Mouse (Mus musculus) natural killer cell, adult 2 months (primary cell): ENCODE data around the gene Clstn3.
"Not testable (repeated sequence)": the region's sequence is repeated elsewhere in the genome, so short reads cannot be mapped to it uniquely, and the experiment has no call there.

Experiments used
- DNase-seq, 2 experiments: peaks; one replicate each; pipeline ENCODE4 v3.0.0; 2022; ENCODE audit warnings: low spot score in 2 of 2

Clstn3 gene

GRCm38 (mm10) chr6:124478874-124479572, 14.4 kb upstream of the Clstn3 start:
- no peak for DNase-seq

GRCm38 (mm10) chr6:124477922-124478651, 13.5 kb upstream of the Clstn3 start:
- no peak for DNase-seq

GRCm38 (mm10) chr6:124477221-124477655, 12.6 kb upstream of the Clstn3 start:
- no peak for DNase-seq

GRCm38 (mm10) chr6:124476796-124477195, 12.2 kb upstream of the Clstn3 start:
- DNase-seq: no peak

GRCm38 (mm10) chr6:124476216-124476615, 11.6 kb upstream of the Clstn3 start:
- DNase-seq: no peak

- DNase-seq: not testable (repeated sequence)
These were observed 10.9 kb upstream of the Clstn3 start for GRCm38 (mm10) chr6:124475335-124476075.

GRCm38 (mm10) chr6:124474621-124475020, 10.0 kb upstream of the Clstn3 start:
- DNase-seq: no peak

GRCm38 (mm10) chr6:124472801-124473200, 8.2 kb upstream of the Clstn3 start:
- DNase-seq: peak; percentile 34 to 49

- DNase-seq: not testable (repeated sequence)
These were observed 7.4 kb upstream of the Clstn3 start for GRCm38 (mm10) chr6:124471783-124472638.

GRCm38 (mm10) chr6:124471121-124471520, 6.5 kb upstream of the Clstn3 start:
- no peak for DNase-seq

- DNase-seq: no peak
These were observed 1.1 kb upstream of the Clstn3 start for GRCm38 (mm10) chr6:124465729-124466128.

- DNase-seq: no peak
These were observed 705 bp upstream of the Clstn3 start for GRCm38 (mm10) chr6:124465299-124465698.

- DNase-seq: peak in 1 of 2 experiments; percentile 18
These were observed 708 bp downstream of the Clstn3 start for GRCm38 (mm10) chr6:124463881-124464291.

GRCm38 (mm10) chr6:124459388-124459787, 5.2 kb downstream of the Clstn3 start:
- no peak for DNase-seq

- no peak for DNase-seq
These were observed 6.1 kb downstream of the Clstn3 start for GRCm38 (mm10) chr6:124458505-124458904.

GRCm38 (mm10) chr6:124457827-124458226, 6.8 kb downstream of the Clstn3 start:
- no peak for DNase-seq

GRCm38 (mm10) chr6:124456243-124456642, 8.4 kb downstream of the Clstn3 start:
- DNase-seq: no peak

GRCm38 (mm10) chr6:124453756-124454155, 10.8 kb downstream of the Clstn3 start:
- no peak for DNase-seq

- DNase-seq: no peak
These were observed 12.6 kb downstream of the Clstn3 start for GRCm38 (mm10) chr6:124451995-124452394.

- no peak for DNase-seq
These were observed 14.8 kb downstream of the Clstn3 start for GRCm38 (mm10) chr6:124449668-124450383.
